Mouse (Mus musculus): ENCODE data around the gene Tacr2. TPM values are rescaled to one million over a fixed set of nuclear protein-coding genes. Genes with fewer than 3 reads are reported as not detected.

Gene Tacr2
- polyA plus RNA-seq, 1 experiment from 2014 or later = not detected

DNA sequence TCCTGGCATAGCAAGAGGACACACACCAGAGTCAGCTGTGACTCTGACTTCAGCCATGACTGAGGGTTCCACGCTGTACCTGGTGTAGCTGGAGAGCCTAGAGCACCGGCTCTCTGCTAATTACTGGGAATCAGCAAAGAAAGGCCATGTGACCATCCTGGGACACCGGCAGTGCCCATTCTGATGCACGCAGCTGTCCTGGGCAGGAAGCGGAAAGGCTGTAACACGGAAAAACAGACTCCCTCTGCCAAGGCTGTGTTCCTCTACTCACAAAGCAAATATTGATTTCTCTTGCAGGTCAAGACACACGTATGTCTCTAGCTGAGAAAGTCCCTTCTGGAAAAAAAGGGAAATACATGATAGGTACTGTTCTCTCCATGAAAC is 33.5 kb upstream of the Tacr2 start:
- Histone ChIP-seq H3K27me3 (ENCODE audit: control insufficient read depth, insufficient read depth, low read length) (no peaks in the 10 kb centered on the region), H3K9ac (ENCODE audit: low read length) (no peak overlapping the region), H3K9me3 (ENCODE audit: control insufficient read depth, low read length) (no peaks in the 10 kb centered on the region), H3K4me1 (ENCODE audit: control insufficient read depth, insufficient read depth, low read length) (no peaks in the 10 kb centered on the region), H3K36me3 (ENCODE audit: control insufficient read depth, insufficient read depth, low read length) (no peaks in the 10 kb centered on the region), H3K4me2 (no peak overlapping the region), H3K4me3 (ENCODE audit: low read depth, low read length) (no peak overlapping the region), H3K27ac (ENCODE audit: low read depth, low read length) (no peak overlapping the region)
- no peak for ATAC-seq (ENCODE audit: low FRiP score)
- no peak for DNase-seq (ENCODE audit: low spot score, missing footprints)
- 83% methylated on average over 7 of the region's 7 CpGs for WGBS

DNA sequence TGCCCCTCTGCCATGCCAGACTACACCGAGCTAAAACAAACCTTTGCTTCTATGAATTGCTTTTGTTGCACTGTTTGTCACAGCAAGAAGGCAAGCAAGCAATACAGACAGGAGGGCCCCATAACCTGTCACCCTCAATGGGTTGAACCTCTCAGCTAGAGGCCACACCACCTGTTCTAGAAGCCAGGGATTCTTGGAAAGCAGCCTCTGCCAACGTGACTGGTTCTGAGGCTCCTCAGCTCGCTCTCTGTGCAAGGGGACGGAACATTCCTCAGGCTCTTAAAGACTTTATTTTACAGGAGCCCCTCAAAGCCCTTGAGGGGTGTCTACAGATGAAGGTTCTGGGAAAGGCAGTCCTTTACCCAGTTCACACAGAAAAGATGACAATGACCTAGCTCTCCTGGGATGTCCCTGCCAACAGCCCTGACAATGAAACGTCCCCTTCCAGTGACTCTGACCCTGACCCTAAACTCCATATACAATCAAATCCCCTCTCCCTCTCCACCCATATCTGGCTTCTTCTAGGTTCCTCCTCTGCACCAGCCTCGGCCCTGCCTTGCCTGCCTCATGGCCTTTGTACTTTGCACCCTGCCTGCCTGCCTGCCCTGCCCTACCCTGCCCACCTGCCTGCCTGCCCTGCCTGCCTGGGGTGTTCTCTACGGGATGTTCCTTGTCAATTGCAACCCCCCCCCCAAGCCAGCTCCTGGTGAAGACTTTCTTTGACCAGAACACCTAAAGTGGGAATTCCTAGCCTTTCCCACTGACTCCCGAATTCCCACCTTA is 31.3 kb upstream of the Tacr2 start:
- Histone ChIP-seq H3K27me3 (ENCODE audit: control insufficient read depth, insufficient read depth, low read length) (no peaks in the 10 kb centered on the region), H3K36me3 (ENCODE audit: control insufficient read depth, insufficient read depth, low read length) (no peaks in the 10 kb centered on the region), H3K27ac (ENCODE audit: low read depth, low read length) (no peak overlapping the region), H3K4me1 (ENCODE audit: control insufficient read depth, insufficient read depth, low read length) (no peaks in the 10 kb centered on the region), H3K9ac (ENCODE audit: low read length) (no peak overlapping the region), H3K4me3 (ENCODE audit: low read depth, low read length) (no peak overlapping the region), H3K4me2 (no peak overlapping the region), H3K9me3 (ENCODE audit: control insufficient read depth, low read length) (no peaks in the 10 kb centered on the region)
- ATAC-seq (ENCODE audit: low FRiP score) (no peak), DNase-seq (ENCODE audit: low spot score, missing footprints) (no peak)
- WGBS = 83% methylated on average over 8 of the region's 8 CpGs

DNA sequence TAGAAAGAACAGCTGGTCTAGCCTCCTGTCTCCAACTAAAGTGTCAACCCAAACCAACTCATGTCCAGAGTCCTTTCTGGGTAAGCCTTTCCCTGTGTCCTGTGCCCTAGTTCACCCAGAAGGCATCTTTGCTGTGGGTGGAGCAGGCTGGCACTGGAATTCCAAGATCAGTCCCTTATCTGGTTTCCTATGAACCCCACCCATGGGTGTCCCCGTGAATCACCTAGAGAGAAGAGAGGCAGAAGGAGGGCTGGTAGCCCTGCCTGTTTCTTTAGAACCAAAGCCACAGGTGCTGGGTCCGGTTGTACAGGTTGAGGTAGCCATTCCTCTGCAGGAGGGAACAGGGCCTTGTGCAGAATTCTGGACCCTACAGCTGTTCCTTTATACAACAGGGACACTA is 30.6 kb upstream of the Tacr2 start:
- no peak overlapping the region for H3K9ac ChIP-seq (ENCODE audit: low read length)
- no peak overlapping the region for H3K4me3 ChIP-seq (ENCODE audit: low read depth, low read length)
- 74% methylated on average over 2 of the region's 2 CpGs for whole genome bisulfite sequencing
- no peaks in the 10 kb centered on the region for H3K4me1 ChIP-seq (ENCODE audit: control insufficient read depth, insufficient read depth, low read length)
- H3K9me3 ChIP-seq (ENCODE audit: control insufficient read depth, low read length) = no peaks in the 10 kb centered on the region
- H3K4me2 ChIP-seq = no peak overlapping the region
- H3K36me3 ChIP-seq (ENCODE audit: control insufficient read depth, insufficient read depth, low read length) = no peaks in the 10 kb centered on the region
- DNase-seq (ENCODE audit: low spot score, missing footprints) (no peak), ATAC-seq (ENCODE audit: low FRiP score) (no peak)
- no peak overlapping the region for H3K27ac ChIP-seq (ENCODE audit: low read depth, low read length)
- no peaks in the 10 kb centered on the region for H3K27me3 ChIP-seq (ENCODE audit: control insufficient read depth, insufficient read depth, low read length)

DNA sequence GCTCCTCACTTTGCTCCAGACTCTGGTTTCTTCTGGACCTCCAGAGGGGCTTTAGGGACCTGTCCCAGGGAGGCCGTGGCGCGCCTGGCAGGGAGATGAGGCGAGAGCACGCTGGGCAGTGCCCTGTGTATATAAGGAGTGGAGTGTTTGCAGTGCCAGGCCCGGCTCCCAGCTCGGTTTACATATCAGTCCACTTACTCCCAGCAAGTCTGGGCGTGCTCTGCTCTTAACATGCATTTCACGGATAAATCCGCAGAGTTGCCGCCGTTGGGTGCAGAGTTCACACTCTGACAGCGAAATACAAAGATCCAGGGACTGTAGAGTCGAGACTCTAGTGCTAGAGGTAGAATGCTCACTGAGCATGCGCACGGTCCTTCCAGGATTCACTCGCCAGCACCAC is 29.5 kb upstream of the Tacr2 start:
- H3K27ac ChIP-seq (ENCODE audit: low read depth, low read length) = no peak overlapping the region
- no peak overlapping the region for H3K4me2 ChIP-seq
- H3K4me1 ChIP-seq (ENCODE audit: control insufficient read depth, insufficient read depth, low read length) = no peaks in the 10 kb centered on the region
- no peaks in the 10 kb centered on the region for H3K9me3 ChIP-seq (ENCODE audit: control insufficient read depth, low read length)
- no peak for ATAC-seq (ENCODE audit: low FRiP score)
- no peak for DNase-seq (ENCODE audit: low spot score, missing footprints)
- no peak overlapping the region for H3K4me3 ChIP-seq (ENCODE audit: low read depth, low read length)
- 84% methylated on average over 17 of the region's 17 CpGs for WGBS
- no peaks in the 10 kb centered on the region for H3K36me3 ChIP-seq (ENCODE audit: control insufficient read depth, insufficient read depth, low read length)
- no peak overlapping the region for H3K9ac ChIP-seq (ENCODE audit: low read length)
- no peaks in the 10 kb centered on the region for H3K27me3 ChIP-seq (ENCODE audit: control insufficient read depth, insufficient read depth, low read length)

DNA sequence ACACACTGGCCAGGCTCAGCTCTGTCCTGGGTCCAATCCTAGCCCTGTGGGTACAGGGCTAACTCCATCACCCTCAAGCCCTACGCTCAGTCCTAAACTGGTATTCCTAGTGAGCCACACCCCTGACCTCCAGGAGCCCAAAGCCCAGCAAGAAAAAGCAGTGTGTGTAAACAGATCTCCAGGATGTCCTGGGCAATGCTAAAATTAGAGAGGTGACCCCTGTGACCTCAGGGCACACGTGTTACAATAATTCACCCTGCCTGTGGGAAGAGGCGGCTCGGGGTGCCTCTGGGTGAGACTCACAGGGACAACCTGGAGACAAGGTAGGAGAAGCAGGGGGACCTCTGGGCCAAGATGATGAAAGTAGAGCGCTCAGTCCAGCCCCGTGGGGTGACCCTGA is 28.0 kb upstream of the Tacr2 start:
- Histone ChIP-seq H3K9ac (ENCODE audit: low read length) (no peak overlapping the region), H3K27ac (ENCODE audit: low read depth, low read length) (no peak overlapping the region), H3K9me3 (ENCODE audit: control insufficient read depth, low read length) (no peaks in the 10 kb centered on the region), H3K4me1 (ENCODE audit: control insufficient read depth, insufficient read depth, low read length) (no peaks in the 10 kb centered on the region), H3K4me2 (no peak overlapping the region), H3K36me3 (ENCODE audit: control insufficient read depth, insufficient read depth, low read length) (no peaks in the 10 kb centered on the region), H3K27me3 (ENCODE audit: control insufficient read depth, insufficient read depth, low read length) (no peaks in the 10 kb centered on the region), H3K4me3 (ENCODE audit: low read depth, low read length) (no peak overlapping the region)
- ATAC-seq (ENCODE audit: low FRiP score) = no peak
- whole genome bisulfite sequencing = 73% methylated on average over 6 of the region's 6 CpGs
- no peak for DNase-seq (ENCODE audit: low spot score, missing footprints)

DNA sequence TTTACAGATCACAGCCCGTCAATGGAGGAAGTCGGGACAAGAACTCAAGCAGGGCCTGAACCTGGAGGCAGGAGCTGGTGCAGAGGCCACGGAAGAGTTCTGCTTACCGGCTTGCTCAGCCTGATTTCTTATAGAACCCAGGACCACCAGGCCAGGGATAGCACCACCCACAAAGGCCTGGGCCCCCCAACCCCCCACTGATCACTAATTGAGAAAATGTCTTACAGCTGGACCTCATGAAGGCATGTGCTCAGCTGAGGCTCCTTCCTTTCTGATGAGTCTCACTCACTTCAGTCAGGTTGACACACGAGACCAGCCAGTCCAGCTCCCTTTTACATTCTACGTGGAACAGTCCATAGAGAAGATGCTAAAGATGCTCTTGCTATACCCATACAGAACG is 26.4 kb upstream of the Tacr2 start:
- H3K4me2 ChIP-seq = no peak overlapping the region
- H3K9ac ChIP-seq (ENCODE audit: low read length) = no peak overlapping the region
- DNase-seq (ENCODE audit: low spot score, missing footprints) (no peak), ATAC-seq (ENCODE audit: low FRiP score) (no peak)
- no peak overlapping the region for H3K4me3 ChIP-seq (ENCODE audit: low read depth, low read length)
- no peak overlapping the region for H3K27ac ChIP-seq (ENCODE audit: low read depth, low read length)
- no peaks in the 10 kb centered on the region for H3K9me3 ChIP-seq (ENCODE audit: control insufficient read depth, low read length)
- WGBS = 82% methylated on average over 7 of the region's 7 CpGs
- no peaks in the 10 kb centered on the region; the same call in 1 of the 2 replicates for H3K27me3 ChIP-seq (ENCODE audit: control insufficient read depth, insufficient read depth, low read length)
- H3K36me3 ChIP-seq (ENCODE audit: control insufficient read depth, insufficient read depth, low read length) = no peaks in the 10 kb centered on the region
- H3K4me1 ChIP-seq (ENCODE audit: control insufficient read depth, insufficient read depth, low read length) = no peaks in the 10 kb centered on the region

DNA sequence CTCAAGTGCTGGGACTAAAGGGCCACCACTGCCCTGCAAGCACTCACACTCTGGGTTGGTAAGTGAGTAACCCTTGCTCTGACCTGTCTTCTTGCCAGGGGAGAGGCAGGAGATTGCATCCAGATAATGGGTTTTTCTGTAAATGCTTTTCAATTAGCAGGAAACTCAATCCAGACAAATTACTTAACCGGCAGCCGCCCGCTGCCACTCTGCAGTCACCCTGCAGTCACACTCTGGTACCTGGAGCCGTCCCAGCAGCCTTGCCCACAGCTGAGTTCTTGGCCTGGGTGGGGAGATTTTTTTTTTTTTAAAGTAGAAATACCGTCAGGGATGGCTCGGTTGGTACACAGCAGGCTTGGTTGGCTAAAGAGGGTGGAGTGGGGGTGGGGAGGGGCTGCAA is 24.1 kb upstream of the Tacr2 start:
- H3K4me1 ChIP-seq (ENCODE audit: control insufficient read depth, insufficient read depth, low read length) = peaks cover 3% of the 10 kb centered on the region; the same call in 1 of the 2 replicates
- H3K36me3 ChIP-seq (ENCODE audit: control insufficient read depth, insufficient read depth, low read length) = no peaks in the 10 kb centered on the region
- no peak overlapping the region for H3K4me2 ChIP-seq
- 77% methylated on average over 6 of the region's 6 CpGs for WGBS
- no peaks in the 10 kb centered on the region for H3K9me3 ChIP-seq (ENCODE audit: control insufficient read depth, low read length)
- no peak overlapping the region for H3K27ac ChIP-seq (ENCODE audit: low read depth, low read length)
- DNase-seq (ENCODE audit: low spot score, missing footprints) = no peak
- H3K27me3 ChIP-seq (ENCODE audit: control insufficient read depth, insufficient read depth, low read length) = no peaks in the 10 kb centered on the region; the same call in none of the 2 replicates
- ATAC-seq (ENCODE audit: low FRiP score) = no peak
- H3K9ac ChIP-seq (ENCODE audit: low read length) = no peak overlapping the region
- no peak overlapping the region for H3K4me3 ChIP-seq (ENCODE audit: low read depth, low read length)

DNA sequence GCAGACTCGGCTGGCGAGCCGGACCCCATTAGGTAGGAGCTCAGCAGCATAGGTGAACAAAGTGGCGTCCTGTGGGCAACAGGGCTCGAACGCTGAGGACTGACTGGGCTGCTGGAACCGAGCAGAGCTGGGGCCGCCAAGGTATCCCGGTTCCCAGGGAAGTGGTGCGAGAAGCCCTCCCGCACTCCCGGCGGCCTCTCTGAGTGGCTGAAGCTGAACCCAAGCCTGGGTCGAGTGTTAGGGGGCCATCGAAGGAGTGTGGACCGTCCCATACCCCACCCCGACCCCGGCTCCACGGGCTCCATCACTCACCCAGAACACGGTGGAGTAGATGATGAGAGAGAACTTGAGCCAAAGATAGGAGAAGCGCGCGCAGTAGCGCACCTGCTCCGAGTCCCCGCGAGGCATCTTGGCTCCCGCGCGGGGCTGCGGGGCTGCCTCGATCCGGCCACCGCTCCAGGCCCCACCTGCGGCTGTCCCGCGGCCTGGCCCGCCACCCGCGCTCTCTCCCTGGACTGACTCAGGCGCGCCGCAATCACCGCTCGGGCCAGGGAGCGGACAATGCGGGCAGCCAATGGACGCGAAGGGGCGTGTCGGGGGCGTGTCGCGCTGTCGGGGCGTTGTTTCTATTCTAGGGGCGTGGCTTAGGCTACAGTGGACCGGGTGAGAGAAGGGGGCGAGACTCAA is 21.4 kb upstream of the Tacr2 start, which contains the start of gene Tspan15:
TSS of gene Tspan15 (minus strand) at position 544 of the 687 bp plus-strand sequence.
- Histone ChIP-seq H3K27ac (ENCODE audit: low read depth, low read length) (no peak within 1 kb of the TSS), H3K9ac (ENCODE audit: low read length) (peak within 1 kb of the TSS; percentile 65), H3K4me1 (ENCODE audit: control insufficient read depth, insufficient read depth, low read length) (peaks cover 3% of the 10 kb centered on the region; the same call in 1 of the 2 replicates), H3K9me3 (ENCODE audit: control insufficient read depth, low read length) (no peaks in the 10 kb centered on the region), H3K27me3 (ENCODE audit: control insufficient read depth, insufficient read depth, low read length) (no peaks in the 10 kb centered on the region; the same call in none of the 2 replicates), H3K36me3 (ENCODE audit: control insufficient read depth, insufficient read depth, low read length) (no peaks in the 10 kb centered on the region), H3K4me2 (peak within 1 kb of the TSS; percentile 92), H3K4me3 (ENCODE audit: low read depth, low read length) (peak within 1 kb of the TSS; percentile 58)
- under 1% methylated on average over 57 of the region's 59 CpGs for WGBS
- DNase-seq (ENCODE audit: low spot score, missing footprints) = peak; percentile 99
- peak; percentile 97 for ATAC-seq (ENCODE audit: low FRiP score)

DNA sequence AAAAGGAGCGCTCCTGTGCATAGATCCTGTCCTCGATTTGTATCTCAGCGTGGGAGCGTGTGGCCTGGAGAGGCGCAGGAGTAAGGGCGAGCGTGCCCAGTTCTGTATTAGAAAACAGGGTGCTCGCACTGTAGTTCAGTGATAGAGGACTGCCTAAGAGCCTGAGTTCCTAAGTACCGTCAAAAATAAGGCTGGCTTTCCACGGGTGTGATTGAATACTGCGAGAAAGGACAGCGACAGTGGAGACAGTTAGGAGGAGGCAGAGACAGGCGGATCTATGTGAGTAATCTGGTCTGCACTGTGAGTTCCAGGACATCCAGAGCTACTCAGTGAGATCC is 20.9 kb upstream of the Tacr2 start:
- WGBS = 3% methylated on average over 13 of the region's 13 CpGs
- Histone ChIP-seq H3K27me3 (ENCODE audit: control insufficient read depth, insufficient read depth, low read length) (no peaks in the 10 kb centered on the region; the same call in none of the 2 replicates), H3K4me2 (peak overlapping the region; percentile 92), H3K4me3 (ENCODE audit: low read depth, low read length) (peak overlapping the region; percentile 58), H3K36me3 (ENCODE audit: control insufficient read depth, insufficient read depth, low read length) (no peaks in the 10 kb centered on the region), H3K9ac (ENCODE audit: low read length) (peak overlapping the region; percentile 43), H3K9me3 (ENCODE audit: control insufficient read depth, low read length) (no peaks in the 10 kb centered on the region), H3K27ac (ENCODE audit: low read depth, low read length) (no peak overlapping the region), H3K4me1 (ENCODE audit: control insufficient read depth, insufficient read depth, low read length) (peaks cover 3% of the 10 kb centered on the region; the same call in 1 of the 2 replicates)
- no peak for ATAC-seq (ENCODE audit: low FRiP score)
- DNase-seq (ENCODE audit: low spot score, missing footprints) = no peak

Data from midbrain, embryonic 11.5 days (tissue).